Mouse (Mus musculus): ENCODE data around the gene Stx4a. TPM values are rescaled to one million over a fixed set of nuclear protein-coding genes. Genes with fewer than 3 reads are reported as not detected.
"Not testable (repeated sequence)": the region's sequence is repeated elsewhere in the genome, so short reads cannot be mapped to it uniquely, and the experiment has no call there.

The Stx4a gene
- 100 to 1,000 TPM in 1 of 2 experiments, 10 to 100 TPM in 1; 79.6 to 102 TPM for total RNA-seq (2021)
- polyA plus RNA-seq (2012; rRNA removed): 52.2 and 54.0 TPM in 2 replicates
- long read RNA-seq, transcript Stx4a-201 (11 exons, 1,456 nt): major isoform, 32 of 44 reads
- long read RNA-seq, partial matches to known transcripts: 4 of 44 reads
- long read RNA-seq, other reads (novel, unspliced or antisense): 5 of 44 reads

- DNase-seq: no peak
Observed at GRCm38 (mm10) chr7:127824176-127824871, at the start of gene Stx4a, which contains the start of gene Stx1b. TSS of gene Stx4a (plus strand) at chr7:127824294. TSS of gene Stx1b (minus strand) at chr7:127824549.

DNA sequence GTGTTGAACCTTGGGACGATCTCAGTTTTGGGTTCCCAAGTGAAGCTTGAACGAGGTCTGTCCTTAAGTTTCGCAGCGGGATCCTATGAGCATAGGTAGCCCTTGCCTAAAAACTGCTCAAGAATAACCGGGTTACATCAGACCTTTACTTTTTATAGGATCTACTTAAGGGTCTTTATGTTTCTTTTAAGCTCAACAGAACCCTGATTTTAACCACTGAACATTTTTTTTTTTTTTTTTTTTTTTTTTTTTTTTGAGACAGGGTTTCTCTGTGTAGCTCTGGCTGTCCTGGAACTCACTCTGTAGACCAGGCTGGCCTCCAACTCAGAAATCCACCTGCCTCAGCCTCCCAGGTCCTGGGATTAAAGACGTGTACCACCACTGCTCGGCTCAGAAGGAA is 48.3 kb upstream of the Stx4a start:
- not testable (repeated sequence) for DNase-seq

DNA sequence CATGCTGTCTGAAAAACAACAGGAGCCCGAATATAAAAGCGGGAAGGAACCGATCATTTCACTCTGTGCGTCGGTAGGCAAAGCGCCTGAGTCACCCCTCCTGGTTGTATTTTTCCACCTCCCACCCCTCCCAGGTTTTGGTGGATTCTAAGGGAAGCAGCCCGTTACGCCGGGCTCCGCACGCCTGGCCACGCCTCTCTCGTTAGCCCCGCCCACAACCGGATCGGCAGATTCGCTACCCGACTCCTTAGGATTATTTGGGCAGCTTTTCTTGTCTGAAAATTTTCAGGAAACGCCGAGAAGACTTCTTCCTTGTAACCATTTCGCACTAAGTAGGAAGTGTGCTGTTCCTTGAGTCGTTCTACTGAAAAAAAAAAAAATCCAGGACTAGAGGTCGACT is 47.7 kb upstream of the Stx4a start, which contains the start of gene Setd1a:
Gene Setd1a, plus strand, starts transcription at position 245 of the 400 bp plus-strand sequence.
- peak; percentile 92 for DNase-seq

GRCm38 (mm10) chr7:127776878-127777473 is 47.1 kb upstream of the Stx4a start:
- peak; percentile 97 for DNase-seq

- DNase-seq: peak; percentile 83
Observed at GRCm38 (mm10) chr7:127777474-127778266, 46.4 kb upstream of the Stx4a start.

DNA sequence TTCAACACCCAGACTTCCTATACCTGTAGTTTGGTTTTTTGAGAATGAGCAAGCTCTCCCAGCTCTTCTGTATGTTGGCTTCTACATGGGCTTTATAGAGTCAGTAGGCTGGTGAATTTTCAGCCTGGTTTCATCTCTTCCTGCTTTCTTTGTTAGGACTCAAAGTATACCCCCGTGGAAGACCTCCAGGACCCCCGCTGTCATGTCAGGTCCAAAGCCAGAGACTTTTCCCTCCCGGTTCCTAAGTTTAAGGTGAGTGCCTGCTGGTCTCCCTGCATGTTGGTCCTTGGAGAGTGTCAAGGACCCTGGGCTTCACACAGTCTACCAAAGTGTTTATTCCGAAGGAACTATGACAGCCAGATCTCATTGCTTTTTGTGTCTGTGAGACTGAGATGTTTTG is 45.7 kb upstream of the Stx4a start:
- DNase-seq: no peak

DNA sequence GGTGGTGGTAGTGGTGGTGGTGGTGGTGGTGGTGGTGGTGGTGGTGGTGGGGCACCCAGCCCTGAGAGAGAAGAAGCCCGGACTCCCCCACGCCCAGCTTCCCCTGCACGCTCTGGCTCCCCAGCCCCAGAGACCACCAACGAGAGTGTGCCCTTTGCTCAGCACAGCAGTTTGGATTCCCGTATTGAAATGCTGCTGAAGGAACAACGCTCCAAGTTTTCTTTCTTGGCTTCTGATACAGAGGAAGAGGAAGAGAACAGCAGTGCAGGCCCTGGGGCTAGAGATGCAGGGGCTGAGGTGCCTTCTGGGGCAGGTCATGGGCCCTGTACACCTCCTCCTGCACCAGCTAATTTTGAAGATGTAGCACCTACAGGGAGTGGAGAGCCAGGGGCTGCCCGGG is 38.8 kb upstream of the Stx4a start, which contains the start of gene Gm49388:
Gene Gm49388, plus strand, starts transcription at position 301 of the 400 bp plus-strand sequence.
- DNase-seq: no peak

- DNase-seq: no peak
Observed at GRCm38 (mm10) chr7:127797076-127797845, 26.8 kb upstream of the Stx4a start.

GRCm38 (mm10) chr7:127798591-127798990 is 25.5 kb upstream of the Stx4a start:
- DNase-seq: no peak

DNA sequence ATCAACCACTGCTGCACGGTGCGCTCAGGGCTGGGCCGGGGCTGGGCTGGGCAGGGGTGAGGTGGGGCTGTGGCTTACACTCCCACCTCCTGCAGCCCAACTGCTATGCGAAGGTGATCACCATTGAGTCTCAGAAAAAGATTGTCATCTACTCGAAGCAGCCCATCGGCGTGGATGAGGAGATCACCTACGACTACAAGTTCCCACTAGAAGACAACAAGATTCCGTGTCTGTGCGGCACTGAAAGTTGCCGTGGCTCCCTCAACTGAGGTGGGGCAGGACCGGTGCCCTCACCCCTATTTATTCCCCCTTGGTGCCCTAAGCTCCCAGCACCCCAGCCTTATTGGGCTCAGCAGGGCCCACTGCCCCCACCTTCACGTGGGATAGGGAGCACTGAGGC is 24.9 kb upstream of the Stx4a start:
- DNase-seq: no peak

DNA sequence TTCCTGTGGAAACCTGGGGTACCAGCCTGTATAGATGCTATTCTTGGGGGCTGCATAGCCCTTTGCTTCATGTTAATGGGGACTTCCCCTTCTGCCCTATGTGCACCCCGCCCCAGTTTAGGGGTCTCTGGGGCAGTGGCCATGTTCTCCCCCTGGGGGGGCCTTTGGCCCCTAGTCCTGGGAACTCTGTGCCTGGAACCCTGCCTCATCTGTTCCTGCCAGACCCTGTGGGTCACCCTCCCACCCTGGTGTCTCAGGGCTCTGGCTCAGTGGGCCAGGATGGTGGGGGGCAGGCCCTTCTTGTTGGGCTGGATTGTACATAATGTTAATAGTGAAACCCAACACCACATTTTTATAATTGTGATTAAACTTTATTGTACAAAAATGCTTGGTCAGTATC is 24.4 kb upstream of the Stx4a start:
- DNase-seq: peak; percentile 17

DNA sequence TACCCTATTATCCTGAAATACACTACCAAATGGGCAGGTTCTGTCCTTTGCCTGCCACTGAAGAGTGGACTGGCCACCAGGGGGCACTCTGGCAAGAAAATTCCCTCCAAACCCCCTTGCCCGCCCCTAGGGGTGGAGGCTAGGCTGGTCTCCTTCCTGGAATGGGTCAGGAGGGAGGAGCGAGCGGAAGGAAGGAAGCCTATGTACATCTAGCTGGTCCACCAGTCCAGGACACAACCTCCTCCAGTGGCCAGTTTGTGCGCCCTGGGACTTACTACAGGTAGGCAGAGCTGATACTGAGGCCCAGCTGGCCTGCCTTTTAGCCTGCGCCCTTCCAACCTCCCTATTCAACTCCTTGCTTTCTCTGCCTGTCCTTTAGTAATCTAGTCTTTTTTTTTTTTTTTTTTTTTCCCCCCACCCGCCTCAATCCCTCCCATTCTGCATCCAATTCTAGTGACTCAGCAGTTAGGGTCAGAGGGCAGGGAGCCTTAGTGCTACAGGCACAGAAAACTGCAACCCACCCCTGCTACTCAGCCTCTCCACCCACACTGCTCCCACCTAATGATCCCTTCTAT is 23.6 kb upstream of the Stx4a start, which contains the start of gene Hsd3b7:
Gene Hsd3b7, plus strand, starts transcription at position 170 of the 575 bp plus-strand sequence.
- DNase-seq: peak; percentile 95

DNA sequence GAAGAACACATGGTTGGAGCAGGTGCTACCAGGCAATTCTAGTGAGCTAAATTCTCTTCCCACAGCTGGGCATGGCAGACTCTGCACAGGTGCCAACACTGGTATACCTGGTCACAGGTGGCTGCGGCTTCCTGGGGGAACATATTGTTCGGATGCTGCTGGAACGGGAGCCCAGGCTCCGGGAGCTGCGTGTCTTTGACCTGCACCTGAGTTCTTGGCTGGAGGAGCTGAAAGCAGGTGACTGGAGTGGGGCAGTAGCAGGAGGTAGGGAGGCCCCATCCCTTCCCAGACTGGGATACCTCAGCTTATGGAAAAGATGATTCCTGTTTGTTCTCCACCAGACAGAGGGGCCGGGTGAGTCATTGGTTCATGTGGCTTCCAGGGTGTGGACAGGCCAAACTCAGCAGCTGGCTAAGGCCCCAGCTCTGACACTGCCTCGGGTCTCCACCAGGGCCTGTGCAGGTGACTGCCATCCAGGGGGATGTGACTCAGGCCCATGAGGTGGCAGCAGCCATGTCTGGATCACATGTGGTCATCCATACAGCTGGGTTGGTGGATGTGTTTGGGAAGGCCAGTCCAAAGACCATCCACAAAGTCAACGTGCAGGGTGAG is 23.0 kb upstream of the Stx4a start:
- peak; percentile 56 for DNase-seq

- DNase-seq: no peak
Observed at GRCm38 (mm10) chr7:127802313-127802712, 21.8 kb upstream of the Stx4a start.

DNA sequence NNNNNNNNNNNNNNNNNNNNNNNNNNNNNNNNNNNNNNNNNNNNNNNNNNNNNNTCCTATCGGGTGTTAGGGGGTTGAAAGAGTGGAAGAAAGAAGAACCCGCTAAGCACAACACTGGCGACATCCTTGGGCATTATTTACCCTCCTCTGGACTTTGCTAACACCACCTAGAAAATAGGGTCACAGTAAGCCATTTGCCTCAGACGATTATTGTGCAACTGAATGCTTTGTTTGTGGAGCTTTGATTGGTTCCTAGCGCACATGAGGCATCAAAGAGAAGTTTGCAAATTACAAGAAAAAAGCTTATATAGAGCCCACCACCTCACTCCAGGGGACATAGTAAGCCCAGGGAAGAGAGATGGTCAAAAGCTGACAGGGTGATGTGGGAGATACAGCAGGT is 15.3 kb upstream of the Stx4a start:
- no peak for DNase-seq

GRCm38 (mm10) chr7:127809846-127810245 is 14.2 kb upstream of the Stx4a start:
- DNase-seq: no peak

DNA sequence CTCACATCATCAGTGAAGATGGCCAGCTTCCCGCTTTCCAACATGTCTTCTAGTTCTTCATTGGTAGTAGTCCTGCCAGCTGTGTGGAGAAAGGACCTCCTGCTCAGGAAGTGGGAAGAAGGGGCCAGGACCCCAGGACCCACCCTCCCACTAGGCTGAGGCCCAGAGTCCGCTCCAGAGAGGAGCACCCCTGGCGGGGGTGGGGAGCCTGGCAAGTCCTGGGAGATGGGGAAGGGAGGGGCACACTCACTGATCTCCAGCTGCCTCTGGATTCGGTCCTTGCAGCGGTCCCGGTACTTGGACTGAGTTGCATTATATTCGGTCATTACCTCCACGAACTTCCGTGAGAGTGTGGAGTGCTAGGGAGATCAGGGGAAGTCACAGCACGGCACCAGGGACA is 13.4 kb upstream of the Stx4a start:
- DNase-seq: no peak

DNA sequence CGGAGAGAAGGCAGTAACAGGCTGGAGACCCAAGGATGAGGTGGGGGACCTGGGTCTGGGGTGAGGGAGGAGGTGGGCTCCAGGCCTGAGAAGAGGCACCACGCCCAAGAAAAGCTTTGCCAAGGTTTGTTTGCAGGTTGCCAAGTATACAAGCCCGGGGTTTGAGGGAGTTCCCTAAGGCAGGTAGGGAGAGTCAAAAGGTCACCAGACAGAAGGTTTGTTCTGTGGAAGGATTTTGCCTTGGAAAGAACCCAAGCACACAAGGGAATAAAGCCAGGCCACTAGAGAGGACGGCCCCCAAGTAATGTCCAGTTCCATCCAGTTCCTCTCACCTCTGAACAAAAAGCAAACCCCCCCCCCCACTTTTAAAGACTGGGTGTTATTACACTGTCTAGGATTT is 12.9 kb upstream of the Stx4a start:
- no peak for DNase-seq

- peak; percentile 79 for DNase-seq
Observed at GRCm38 (mm10) chr7:127812292-127812691, 11.8 kb upstream of the Stx4a start.

- DNase-seq: peak; percentile 49
Observed at GRCm38 (mm10) chr7:127813821-127814220, 10.3 kb upstream of the Stx4a start.
